Mouse (Mus musculus) liver, embryonic 11.5 days (tissue): ENCODE data around the gene Napa. TPM values are rescaled to one million over a fixed set of nuclear protein-coding genes. Genes with fewer than 3 reads are reported as not detected.
A peak's percentile ranks its signal among the peaks of the same experiment; 100 is the strongest.

Experiments
- ATAC-seq: fragments of 200-750 bp; cut with Nextera tagmentation; replicated peaks from 2 replicates; pipeline ENCODE4 v1.8.0; 2017; ENCODE audit warnings: moderate number of reproducible peaks, mild to moderate bottlenecking, moderate TSS enrichment, moderate library complexity; ENCODE audit not compliant: low FRiP score
- DNase-seq: peaks from one replicate; pipeline ENCODE4 v3.0.0-alpha.2; 2017; ENCODE audit warnings: low spot score
- H3K27ac ChIP-seq: fragments of 300-500 bp; sonication (generic); 2 replicates; pipeline ENCODE4 v1.5.1; 2014; ENCODE audit warnings: mild to moderate bottlenecking, low read depth, low read length, control low read depth
- H3K27me3 ChIP-seq: fragments of 300-500 bp; sonication (generic); replicated peaks from 2 replicates; pipeline ENCODE4 v1.6.1; 2014; ENCODE audit warnings: low read length, mixed read lengths; ENCODE audit not compliant: control insufficient read depth, insufficient read depth
- H3K36me3 ChIP-seq: fragments of 300-500 bp; sonication (generic); 2 replicates; pipeline ENCODE4 v1.6.1; 2014; ENCODE audit warnings: mild to moderate bottlenecking, low read length, moderate library complexity, mixed read lengths; ENCODE audit not compliant: control insufficient read depth, insufficient read depth
- H3K4me1 ChIP-seq: fragments of 300-500 bp; sonication (generic); replicated peaks from 2 replicates; pipeline ENCODE4 v1.6.1; 2014; ENCODE audit warnings: low read length, mixed read lengths; ENCODE audit not compliant: control insufficient read depth, insufficient read depth
- H3K4me2 ChIP-seq: fragments of 300-500 bp; sonication (generic); 2 replicates; pipeline ENCODE4 v1.6.1; 2014; ENCODE audit warnings: mild to moderate bottlenecking, control low read depth, moderate library complexity
- H3K4me3 ChIP-seq: fragments of 300-500 bp; sonication (generic); 2 replicates; pipeline ENCODE4 v1.5.1; 2014; ENCODE audit warnings: low read depth, low read length, control low read depth
- H3K9ac ChIP-seq: fragments of 300-500 bp; sonication (generic); 2 replicates; pipeline ENCODE4 v1.6.1; 2014; ENCODE audit warnings: low read depth, low read length, control low read depth
- H3K9me3 ChIP-seq: fragments of 300-500 bp; sonication (generic); 2 replicates; pipeline ENCODE4 v1.6.1; 2016; ENCODE audit warnings: low read length, inconsistent platforms, mixed read lengths; ENCODE audit not compliant: control insufficient read depth
- WGBS: fragments of 180-500 bp; shearing (Covaris S2); extraction: QIAGEN DNeasy Blood & Tissue Kit; methylation state at CpG from one replicate; pipeline ENCODE4 v1.1.7; 2014; 5-methylcytosine and 5-hydroxymethylcytosine counted together
- polyA plus RNA-seq: library from polyadenylated mRNA; unstranded; fragments of >200 nt; fragmentation: Nextera tagmentation; extraction: Ambion mirVana; gene quantifications from 2 replicates; pipeline ENCODE4 v1.2.1, GENCODE M21; 2014

The Napa gene
- polyA plus RNA-seq, 1 experiment from 2014 or later = 174 TPM

DNA sequence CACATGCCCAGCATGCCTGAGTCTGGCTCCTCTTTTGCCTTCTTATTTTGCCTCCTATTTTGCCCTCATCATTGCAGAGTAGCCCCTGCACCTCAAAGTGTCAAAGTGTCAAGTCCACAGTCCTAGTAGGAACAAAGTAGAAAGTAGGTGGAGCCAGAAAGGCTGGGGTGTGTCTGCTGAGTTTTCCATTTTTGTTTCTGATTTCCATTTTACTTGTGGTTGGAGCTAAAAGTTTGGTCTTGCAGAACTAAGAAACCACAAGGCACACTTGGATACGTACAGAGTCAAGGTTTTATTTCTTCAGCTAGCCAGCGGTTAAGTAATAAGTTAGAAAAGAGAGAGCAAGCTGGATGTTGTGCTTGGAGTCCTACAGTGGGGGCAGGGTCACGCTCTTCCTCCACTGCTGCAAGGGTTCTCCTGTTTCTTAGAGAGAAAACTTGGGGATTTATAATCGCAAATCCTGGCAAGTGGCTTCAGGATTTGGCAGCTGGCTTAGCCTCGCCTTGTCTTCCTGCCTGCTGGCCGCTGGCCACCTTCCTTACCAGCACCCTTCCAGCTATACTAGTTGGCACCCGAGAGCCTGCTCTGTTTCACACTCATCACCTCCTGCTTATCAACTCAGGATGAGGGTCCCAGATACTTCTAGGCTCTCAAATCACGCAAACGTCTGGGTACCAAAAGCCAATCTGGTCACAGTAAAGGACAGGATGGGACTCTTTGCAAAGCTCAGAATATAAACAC is 57.0 kb downstream of the Napa start:
- Histone ChIP-seq H3K4me1 (no peaks in the 10 kb centered on the region), H3K4me3 (no peak overlapping the region), H3K27ac (no peak overlapping the region), H3K9me3 (no peaks in the 10 kb centered on the region), H3K4me2 (no peak overlapping the region), H3K27me3 (peaks cover 26% of the 10 kb centered on the region), H3K36me3 (no peaks in the 10 kb centered on the region), H3K9ac (no peak overlapping the region)
- WGBS = 65% methylated on average over 9 of the region's 9 CpGs
- DNase-seq (no peak), ATAC-seq (no peak)

GRCm38 (mm10) chr7:16156105-16156714 is 58.0 kb downstream of the Napa start:
- 54% methylated on average over 8 of the region's 8 CpGs for WGBS
- no peak overlapping the region for H3K9ac ChIP-seq
- peaks cover 26% of the 10 kb centered on the region for H3K27me3 ChIP-seq
- no peak overlapping the region for H3K27ac ChIP-seq
- DNase-seq (no peak), ATAC-seq (no peak)
- H3K4me3 ChIP-seq = no peak overlapping the region
- no peaks in the 10 kb centered on the region for H3K36me3 ChIP-seq
- no peak overlapping the region for H3K4me2 ChIP-seq
- no peaks in the 10 kb centered on the region for H3K9me3 ChIP-seq
- H3K4me1 ChIP-seq = no peaks in the 10 kb centered on the region

- H3K4me3 ChIP-seq = no peak overlapping the region
- peak overlapping the region; percentile 34; the same call in 1 of the 2 replicates for H3K4me2 ChIP-seq
- H3K4me1 ChIP-seq = no peaks in the 10 kb centered on the region
- H3K27ac ChIP-seq = no peak overlapping the region
- ATAC-seq = no peak
- no peak for DNase-seq
- H3K27me3 ChIP-seq = peaks cover 26% of the 10 kb centered on the region
- H3K36me3 ChIP-seq = no peaks in the 10 kb centered on the region
- H3K9ac ChIP-seq = no peak overlapping the region
- H3K9me3 ChIP-seq = no peaks in the 10 kb centered on the region
- 10% methylated on average over 39 of the region's 39 CpGs for WGBS
These were observed 60.5 kb downstream of the Napa start for GRCm38 (mm10) chr7:16158735-16159134.

- 62% methylated on average over 3 of the region's 3 CpGs for WGBS
- H3K4me2 ChIP-seq = no peak overlapping the region
- DNase-seq (no peak), ATAC-seq (no peak)
- no peaks in the 10 kb centered on the region for H3K9me3 ChIP-seq
- no peak overlapping the region for H3K9ac ChIP-seq
- no peaks in the 10 kb centered on the region for H3K36me3 ChIP-seq
- H3K27me3 ChIP-seq = peaks cover 26% of the 10 kb centered on the region
- H3K4me1 ChIP-seq = no peaks in the 10 kb centered on the region
- H3K4me3 ChIP-seq = no peak overlapping the region
- H3K27ac ChIP-seq = no peak overlapping the region
These were observed 62.4 kb downstream of the Napa start for GRCm38 (mm10) chr7:16160702-16161101.

GRCm38 (mm10) chr7:16161302-16161701 is 63.0 kb downstream of the Napa start:
- Histone ChIP-seq H3K4me2 (no peak overlapping the region), H3K27me3 (peaks cover 26% of the 10 kb centered on the region), H3K4me1 (no peaks in the 10 kb centered on the region), H3K36me3 (no peaks in the 10 kb centered on the region), H3K9me3 (no peaks in the 10 kb centered on the region), H3K27ac (no peak overlapping the region), H3K9ac (no peak overlapping the region), H3K4me3 (no peak overlapping the region)
- no peak for ATAC-seq
- no peak for DNase-seq
- WGBS = 82% methylated on average over 9 of the region's 9 CpGs

GRCm38 (mm10) chr7:16162036-16162435 is 63.8 kb downstream of the Napa start:
- Histone ChIP-seq H3K4me3 (no peak overlapping the region), H3K9ac (no peak overlapping the region), H3K4me2 (no peak overlapping the region), H3K4me1 (no peaks in the 10 kb centered on the region), H3K9me3 (no peaks in the 10 kb centered on the region), H3K36me3 (no peaks in the 10 kb centered on the region), H3K27me3 (peaks cover 26% of the 10 kb centered on the region), H3K27ac (no peak overlapping the region)
- 73% methylated on average over 7 of the region's 7 CpGs for WGBS
- DNase-seq = no peak
- ATAC-seq = no peak

Other genes with a start within 250 kb of the Napa start
- gene Crx, start 218.5 kb upstream of the Napa start, polyA plus RNA-seq = not detected in 2 replicates
- gene Crxos, start 215.8 kb upstream of the Napa start, polyA plus RNA-seq = not detected in 2 replicates
- gene Selenow, start 176.1 kb upstream of the Napa start, polyA plus RNA-seq = 557 and 609 TPM in 2 replicates
- gene Nop53, start 152.4 kb upstream of the Napa start, polyA plus RNA-seq = 217 and 219 TPM in 2 replicates
- gene Ehd2, start 130.9 kb upstream of the Napa start, polyA plus RNA-seq = 7.5 and 10.8 TPM in 2 replicates
- 5.3 and 7.3 TPM in 2 replicates for gene Bicra, start 50.5 kb upstream of the Napa start, polyA plus RNA-seq
- gene Zfp541, start 36.6 kb upstream of the Napa start, polyA plus RNA-seq = not detected in 2 replicates
- gene Kptn, start 21.4 kb downstream of the Napa start, polyA plus RNA-seq = 20.2 and 20.7 TPM in 2 replicates
- 0.07 and 0.18 TPM in 2 replicates for gene Slc8a2, start 31.4 kb downstream of the Napa start, polyA plus RNA-seq
- 14.2 and 17.7 TPM in 2 replicates for gene Meis3, start 76.6 kb downstream of the Napa start, polyA plus RNA-seq
- 13.8 and 14.4 TPM in 2 replicates for gene Dhx34, start 123.6 kb downstream of the Napa start, polyA plus RNA-seq
- 1.3 and 1.8 TPM in 2 replicates for gene C5ar2, start 145.7 kb downstream of the Napa start, polyA plus RNA-seq
- gene C5ar1, start 161.1 kb downstream of the Napa start, polyA plus RNA-seq = 2.8 and 3.4 TPM in 2 replicates
- 9.3 and 10.6 TPM in 2 replicates for gene Inafm1, start 175.2 kb downstream of the Napa start, polyA plus RNA-seq
- 21.7 and 25.3 TPM in 2 replicates for gene Ccdc9, start 188.3 kb downstream of the Napa start, polyA plus RNA-seq
- 4.7 and 6.4 TPM in 2 replicates for gene Bbc3, start 209.9 kb downstream of the Napa start, polyA plus RNA-seq